Mouse (Mus musculus): Measurements from ENCODE around the gene Hydin. TPM values are rescaled to one million over a fixed set of nuclear protein-coding genes. Genes with fewer than 3 reads are reported as not detected.

Gene Hydin
- polyA plus RNA-seq, 1 experiment from 2014 or later = 0.55 TPM

DNA sequence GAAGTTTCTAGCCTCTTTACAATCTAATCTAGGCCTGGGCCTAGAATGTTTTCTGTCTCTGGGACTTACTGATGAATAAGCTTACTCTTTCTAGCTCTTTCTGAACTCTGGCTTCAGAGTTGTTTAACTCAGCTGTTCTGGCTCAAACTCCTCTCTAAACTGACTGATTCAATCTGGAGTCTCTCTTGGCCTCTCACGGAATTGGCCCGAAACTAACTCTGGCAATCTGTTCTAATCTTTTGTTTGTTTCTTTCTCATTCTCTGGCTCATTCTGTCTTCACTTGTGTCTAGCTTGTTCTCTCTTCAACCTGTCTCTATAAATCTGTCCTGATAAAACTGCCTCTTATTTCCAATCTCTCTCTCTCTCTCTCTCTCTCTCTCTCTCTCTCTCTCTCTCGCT is 137.7 kb downstream of the Hydin start:
- Histone ChIP-seq H3K27me3 (no peaks in the 10 kb centered on the region), H3K4me2 (replicated peaks) (no peak overlapping the region), H3K4me3 (no peak overlapping the region), H3K36me3 (no peaks in the 10 kb centered on the region), H3K9ac (replicated peaks) (no peak overlapping the region), H3K4me1 (no peaks in the 10 kb centered on the region), H3K27ac (replicated peaks) (no peak overlapping the region), H3K9me3 (no peaks in the 10 kb centered on the region)
- WGBS = 83% methylated on average over 3 of the region's 3 CpGs
- no peak for ATAC-seq (replicated peaks)

DNA sequence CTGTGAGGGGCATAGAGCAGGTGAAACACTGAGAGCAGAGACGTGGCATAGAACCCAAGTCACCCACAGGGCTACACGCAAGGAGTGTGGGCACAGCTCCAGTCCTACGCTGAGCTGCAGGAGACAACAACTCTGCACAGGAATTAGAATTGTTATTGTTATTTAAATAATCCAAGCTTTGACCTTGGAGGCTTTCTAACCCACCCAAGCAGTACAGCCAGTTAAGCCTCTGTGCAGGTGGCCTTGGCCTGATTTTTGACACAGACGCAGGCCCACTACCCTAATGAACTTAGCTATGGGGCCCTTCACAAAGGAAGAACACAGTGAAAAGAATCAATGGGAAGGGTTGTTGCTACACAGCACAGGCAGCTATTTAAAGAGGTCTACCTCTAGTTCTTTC is 148.3 kb downstream of the Hydin start:
- WGBS = 31% methylated on average over 4 of the region's 4 CpGs
- H3K4me3 ChIP-seq = no peak overlapping the region
- no peak for ATAC-seq (replicated peaks)
- no peaks in the 10 kb centered on the region for H3K36me3 ChIP-seq
- H3K27me3 ChIP-seq = no peaks in the 10 kb centered on the region
- no peak overlapping the region for H3K4me2 ChIP-seq (replicated peaks)
- H3K9ac ChIP-seq (replicated peaks) = no peak overlapping the region
- no peaks in the 10 kb centered on the region for H3K9me3 ChIP-seq
- no peak overlapping the region for H3K27ac ChIP-seq (replicated peaks)
- H3K4me1 ChIP-seq = no peaks in the 10 kb centered on the region

DNA sequence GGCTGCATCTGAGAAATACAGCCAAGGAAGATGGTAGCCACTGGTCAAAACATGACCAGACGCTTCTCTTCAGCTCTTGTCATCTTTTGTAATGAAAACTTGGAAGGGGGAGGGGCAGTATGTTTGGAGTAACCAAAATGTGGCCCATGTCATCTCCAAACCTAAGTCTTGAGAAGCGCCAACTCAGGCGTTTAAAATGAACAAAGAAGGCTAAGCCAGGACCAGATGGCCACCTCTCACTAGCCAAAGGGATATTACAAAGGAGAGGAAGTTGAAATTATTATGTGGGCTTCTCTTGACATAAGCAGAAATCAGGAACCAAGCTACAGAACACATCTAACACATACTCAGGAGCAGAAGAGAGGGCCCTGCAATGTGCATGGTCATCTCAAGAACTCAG is 150.2 kb downstream of the Hydin start:
- no peaks in the 10 kb centered on the region for H3K9me3 ChIP-seq
- no peaks in the 10 kb centered on the region for H3K4me1 ChIP-seq
- no peak overlapping the region for H3K9ac ChIP-seq (replicated peaks)
- no peak overlapping the region for H3K27ac ChIP-seq (replicated peaks)
- no peaks in the 10 kb centered on the region for H3K36me3 ChIP-seq
- H3K4me3 ChIP-seq = no peak overlapping the region
- WGBS = 91% methylated on average over 3 of the region's 3 CpGs
- no peaks in the 10 kb centered on the region for H3K27me3 ChIP-seq
- H3K4me2 ChIP-seq (replicated peaks) = no peak overlapping the region
- no peak for ATAC-seq (replicated peaks)

DNA sequence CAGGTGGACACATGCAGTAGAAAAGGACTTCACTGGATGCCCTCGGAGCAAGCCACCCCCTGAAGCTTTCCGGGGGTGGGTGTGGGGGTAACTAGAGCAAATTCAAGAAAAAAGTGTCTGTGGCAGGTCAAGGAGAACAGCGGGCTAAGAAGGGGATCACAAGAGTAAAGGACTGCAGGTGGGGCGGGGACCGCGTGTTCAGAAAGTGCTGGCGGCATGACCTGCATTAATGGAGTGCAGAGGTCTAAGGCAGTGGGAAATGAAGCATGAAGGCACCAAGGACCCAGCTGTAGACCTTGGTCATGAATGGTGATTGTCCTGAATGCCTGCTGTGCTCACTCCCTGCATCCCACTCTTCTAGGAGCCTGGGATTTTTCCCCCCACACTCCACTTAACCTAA is 151.0 kb downstream of the Hydin start:
- no peaks in the 10 kb centered on the region for H3K36me3 ChIP-seq
- ATAC-seq (replicated peaks) = no peak
- H3K9me3 ChIP-seq = no peaks in the 10 kb centered on the region
- WGBS = 91% methylated on average over 7 of the region's 7 CpGs
- no peak overlapping the region for H3K4me2 ChIP-seq (replicated peaks)
- no peak overlapping the region for H3K4me3 ChIP-seq
- no peak overlapping the region for H3K9ac ChIP-seq (replicated peaks)
- no peaks in the 10 kb centered on the region for H3K4me1 ChIP-seq
- no peak overlapping the region for H3K27ac ChIP-seq (replicated peaks)
- H3K27me3 ChIP-seq = no peaks in the 10 kb centered on the region

DNA sequence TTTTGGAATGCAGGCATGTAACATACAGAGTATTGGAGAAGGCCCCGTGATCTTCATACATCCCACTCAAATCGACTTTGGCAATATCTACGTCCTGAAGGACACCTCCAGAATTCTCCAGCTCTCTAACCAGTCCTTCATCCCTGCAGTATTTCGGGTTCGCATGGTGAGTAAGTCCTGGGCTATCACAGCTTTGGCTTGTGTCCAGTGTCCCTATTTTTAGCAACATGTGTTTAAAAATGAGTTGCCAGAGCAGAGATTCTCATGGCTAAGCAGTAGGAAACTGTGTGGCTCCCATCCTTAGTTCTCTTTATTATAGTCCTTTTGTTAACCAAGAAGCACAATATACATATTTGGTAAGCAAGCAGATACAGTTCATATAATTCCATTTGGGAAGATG is 152.9 kb downstream of the Hydin start:
- no peak for ATAC-seq (replicated peaks)
- Histone ChIP-seq H3K4me1 (no peaks in the 10 kb centered on the region), H3K36me3 (no peaks in the 10 kb centered on the region), H3K9me3 (no peaks in the 10 kb centered on the region), H3K27ac (replicated peaks) (no peak overlapping the region), H3K4me3 (no peak overlapping the region), H3K9ac (replicated peaks) (no peak overlapping the region), H3K27me3 (no peaks in the 10 kb centered on the region), H3K4me2 (replicated peaks) (no peak overlapping the region)
- 87% methylated on average over 5 of the region's 5 CpGs for WGBS

DNA sequence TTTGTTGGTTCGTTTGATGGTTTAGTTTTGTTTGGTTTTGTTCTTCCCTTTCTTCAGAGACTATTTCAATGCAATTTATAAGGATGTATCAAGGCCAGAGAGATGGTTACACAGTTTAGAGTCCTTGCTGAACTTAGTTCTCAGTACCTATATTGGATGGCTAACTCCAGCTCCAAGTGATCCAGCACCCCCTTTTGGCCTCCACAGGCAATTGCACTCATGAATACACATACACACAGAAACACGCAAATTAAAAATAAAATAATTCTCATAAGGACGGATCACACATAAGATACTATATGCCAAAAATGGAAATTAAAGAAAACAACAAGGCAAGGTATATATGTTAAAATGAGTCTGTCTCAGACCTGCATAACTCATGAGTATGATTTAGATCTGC is 153.4 kb downstream of the Hydin start:
- Histone ChIP-seq H3K9me3 (no peaks in the 10 kb centered on the region), H3K4me1 (no peaks in the 10 kb centered on the region), H3K27ac (replicated peaks) (no peak overlapping the region), H3K9ac (replicated peaks) (no peak overlapping the region), H3K4me3 (no peak overlapping the region), H3K27me3 (no peaks in the 10 kb centered on the region), H3K36me3 (no peaks in the 10 kb centered on the region), H3K4me2 (replicated peaks) (no peak overlapping the region)
- ATAC-seq (replicated peaks) = no peak
- WGBS = 87% methylated on average over 3 of the region's 3 CpGs

DNA sequence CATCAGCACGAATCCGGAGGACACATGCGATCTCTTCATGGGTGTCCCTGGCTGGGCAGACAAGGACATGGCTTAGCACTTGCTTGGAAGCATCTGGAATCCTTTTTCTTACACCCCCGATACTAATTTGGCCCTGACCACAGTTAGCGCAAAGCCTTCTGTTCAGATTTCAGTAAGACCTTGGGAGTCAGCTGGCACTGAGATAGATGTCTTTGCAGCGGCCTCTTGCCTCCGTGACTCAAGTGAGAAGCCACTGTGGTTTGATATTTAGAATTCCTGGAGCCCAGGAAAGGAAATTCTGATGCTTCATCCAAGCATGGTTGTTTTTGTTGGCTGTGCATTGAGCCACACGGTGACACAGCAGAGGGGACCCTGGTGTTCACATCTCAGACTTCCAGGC is 157.4 kb downstream of the Hydin start:
- Histone ChIP-seq H3K4me2 (replicated peaks) (no peak overlapping the region), H3K27me3 (no peaks in the 10 kb centered on the region), H3K4me1 (no peaks in the 10 kb centered on the region), H3K9me3 (no peaks in the 10 kb centered on the region), H3K27ac (replicated peaks) (no peak overlapping the region), H3K36me3 (no peaks in the 10 kb centered on the region), H3K9ac (replicated peaks) (no peak overlapping the region), H3K4me3 (no peak overlapping the region)
- 90% methylated on average over 8 of the region's 8 CpGs for WGBS
- ATAC-seq (replicated peaks) = no peak

DNA sequence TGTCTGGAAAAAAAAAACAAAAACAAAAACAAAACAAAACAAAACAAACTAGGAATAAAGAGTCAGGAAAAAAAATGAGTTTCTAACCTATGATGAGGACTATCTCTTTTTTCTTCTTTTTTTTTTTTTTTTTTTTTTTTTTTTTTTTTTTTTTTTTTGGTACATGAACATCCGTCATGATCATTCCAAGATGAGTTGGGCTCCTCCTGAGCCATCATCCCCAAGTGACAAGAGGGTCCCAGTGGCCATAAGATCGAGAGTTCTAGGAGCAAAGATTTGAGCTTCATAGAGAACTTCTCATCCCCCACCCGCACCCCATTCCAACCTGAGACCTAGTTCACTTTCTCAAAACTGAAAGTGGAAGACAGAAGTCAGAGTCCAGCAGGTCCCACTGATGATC is 164.6 kb downstream of the Hydin start:
- no peak overlapping the region for H3K4me3 ChIP-seq
- no peaks in the 10 kb centered on the region for H3K36me3 ChIP-seq
- WGBS = 90% methylated on average over 3 of the region's 3 CpGs
- no peak overlapping the region for H3K27ac ChIP-seq (replicated peaks)
- no peaks in the 10 kb centered on the region for H3K27me3 ChIP-seq
- no peaks in the 10 kb centered on the region for H3K4me1 ChIP-seq
- no peak overlapping the region for H3K4me2 ChIP-seq (replicated peaks)
- ATAC-seq (replicated peaks) = no peak
- H3K9ac ChIP-seq (replicated peaks) = no peak overlapping the region
- no peaks in the 10 kb centered on the region for H3K9me3 ChIP-seq

DNA sequence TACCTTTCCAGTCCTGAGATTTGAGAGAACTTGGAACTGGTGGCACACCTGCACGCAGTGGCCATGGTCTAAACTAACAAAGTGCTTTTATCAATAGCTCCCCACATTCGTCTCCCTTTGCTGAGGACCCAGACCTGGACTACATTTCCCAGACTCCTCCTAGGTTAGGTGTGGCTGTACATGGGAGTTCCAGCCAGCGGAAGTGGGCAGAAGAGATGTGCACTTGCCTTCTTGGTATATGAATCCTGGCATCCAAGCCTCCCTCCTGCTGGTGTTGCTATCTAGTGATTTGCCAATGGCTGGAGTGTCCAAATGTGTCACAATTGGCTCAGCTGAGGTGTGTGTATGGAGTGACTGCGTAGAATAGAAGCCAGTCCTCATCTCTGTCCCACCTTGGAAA is 173.8 kb downstream of the Hydin start:
- Histone ChIP-seq H3K4me2 (replicated peaks) (no peak overlapping the region), H3K4me1 (no peaks in the 10 kb centered on the region), H3K27ac (replicated peaks) (no peak overlapping the region), H3K36me3 (no peaks in the 10 kb centered on the region), H3K9me3 (no peaks in the 10 kb centered on the region), H3K27me3 (no peaks in the 10 kb centered on the region), H3K9ac (replicated peaks) (no peak overlapping the region), H3K4me3 (no peak overlapping the region)
- WGBS = 71% methylated on average over 4 of the region's 4 CpGs
- no peak for ATAC-seq (replicated peaks)

DNA sequence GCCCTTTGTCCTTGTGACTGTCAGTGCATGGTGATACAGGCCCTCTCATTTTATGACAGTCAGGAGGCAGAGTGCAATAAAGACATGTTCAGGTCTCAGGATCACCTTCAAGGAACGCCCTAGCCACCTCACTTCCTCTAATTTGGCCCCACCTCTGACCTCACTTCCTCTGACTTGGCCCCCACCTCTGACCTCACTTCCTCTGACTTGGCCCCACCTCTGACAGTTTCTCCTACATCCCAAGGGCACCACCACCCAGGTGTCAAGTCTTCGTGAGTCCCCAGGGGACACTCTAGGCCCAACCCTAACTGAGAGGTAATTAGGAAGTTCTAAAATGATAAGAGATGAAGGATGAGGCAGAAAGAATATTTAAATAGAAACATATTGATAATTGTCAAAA is 177.5 kb downstream of the Hydin start:
- Histone ChIP-seq H3K9ac (replicated peaks) (no peak overlapping the region), H3K27me3 (no peaks in the 10 kb centered on the region), H3K36me3 (no peaks in the 10 kb centered on the region), H3K9me3 (no peaks in the 10 kb centered on the region), H3K4me2 (replicated peaks) (no peak overlapping the region), H3K4me1 (no peaks in the 10 kb centered on the region), H3K4me3 (no peak overlapping the region), H3K27ac (replicated peaks) (no peak overlapping the region)
- ATAC-seq (replicated peaks) = no peak
- 82% methylated on average over 2 of the region's 2 CpGs for WGBS

DNA sequence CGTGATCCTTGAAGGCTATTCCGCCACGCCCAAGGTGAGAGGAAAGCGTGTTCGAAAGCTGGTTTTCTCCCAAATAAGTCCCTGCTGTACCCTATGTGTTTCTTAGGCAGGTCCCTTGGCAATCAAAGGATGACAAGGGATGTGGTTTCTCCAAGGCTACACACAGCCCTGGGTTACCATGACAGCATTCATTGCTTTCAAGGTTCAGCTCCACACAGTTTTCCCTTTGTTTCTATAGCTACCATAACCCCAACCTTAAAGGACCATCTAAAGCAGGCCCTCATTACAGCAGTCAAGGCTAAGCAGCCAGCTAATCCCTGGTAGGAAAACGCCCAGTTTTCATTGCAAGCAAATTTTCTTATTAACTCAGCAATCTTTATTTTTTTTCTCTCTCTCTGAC is 183.7 kb downstream of the Hydin start:
- Histone ChIP-seq H3K27ac (replicated peaks) (no peak overlapping the region), H3K36me3 (no peaks in the 10 kb centered on the region), H3K9me3 (no peaks in the 10 kb centered on the region), H3K9ac (replicated peaks) (no peak overlapping the region), H3K27me3 (no peaks in the 10 kb centered on the region), H3K4me1 (no peaks in the 10 kb centered on the region), H3K4me3 (no peak overlapping the region), H3K4me2 (replicated peaks) (no peak overlapping the region)
- WGBS = 78% methylated on average over 6 of the region's 6 CpGs
- ATAC-seq (replicated peaks) = no peak

DNA sequence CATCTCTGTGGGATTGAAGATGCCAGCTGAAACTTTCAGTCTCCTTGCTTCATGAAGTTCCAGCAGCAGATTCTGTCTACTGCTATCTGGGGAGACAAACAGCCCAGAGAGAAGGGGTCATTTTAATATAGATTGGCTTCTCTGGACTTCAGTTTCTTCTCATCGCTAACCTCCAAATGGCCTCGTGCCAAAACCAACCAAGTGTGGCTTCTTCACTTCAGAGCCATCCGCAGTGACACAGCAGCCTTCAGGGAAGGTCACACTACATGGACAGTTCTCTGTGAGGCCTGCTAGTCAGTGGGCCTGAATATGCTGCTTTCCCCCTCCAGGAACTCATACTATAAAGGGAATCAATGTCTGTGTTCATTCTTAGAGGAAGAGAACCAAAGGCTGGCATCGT is 187.7 kb downstream of the Hydin start:
- Histone ChIP-seq H3K4me2 (replicated peaks) (no peak overlapping the region), H3K27me3 (no peaks in the 10 kb centered on the region), H3K9me3 (no peaks in the 10 kb centered on the region), H3K27ac (replicated peaks) (no peak overlapping the region), H3K9ac (replicated peaks) (no peak overlapping the region), H3K4me1 (no peaks in the 10 kb centered on the region), H3K4me3 (no peak overlapping the region), H3K36me3 (no peaks in the 10 kb centered on the region)
- ATAC-seq (replicated peaks) = no peak
- 88% methylated on average over 4 of the region's 4 CpGs for WGBS

DNA sequence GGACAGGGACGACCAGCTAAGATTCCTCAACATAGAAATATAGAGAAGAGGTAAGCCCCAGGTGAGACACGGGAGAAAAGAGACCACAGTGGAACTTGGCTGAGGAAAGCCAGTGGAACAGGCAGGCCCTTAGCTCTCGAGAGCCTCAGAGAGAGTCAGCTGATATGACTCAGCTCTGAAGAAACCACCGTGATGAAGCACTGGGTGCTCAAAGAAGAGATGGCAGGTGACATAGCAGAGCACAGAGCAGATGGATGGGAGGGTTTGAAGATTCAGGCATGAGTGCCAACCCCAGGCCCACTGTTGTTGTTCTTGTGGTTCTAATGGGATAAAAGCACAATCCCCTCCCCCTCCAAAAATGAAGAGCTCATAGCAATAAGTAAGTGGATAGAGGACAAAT is 190.6 kb downstream of the Hydin start:
- H3K27ac ChIP-seq (replicated peaks) = no peak overlapping the region
- H3K9me3 ChIP-seq = no peaks in the 10 kb centered on the region
- no peak overlapping the region for H3K4me3 ChIP-seq
- no peak overlapping the region for H3K9ac ChIP-seq (replicated peaks)
- 84% methylated on average over 4 of the region's 4 CpGs for WGBS
- H3K4me1 ChIP-seq = no peaks in the 10 kb centered on the region
- no peak for ATAC-seq (replicated peaks)
- no peaks in the 10 kb centered on the region for H3K36me3 ChIP-seq
- no peak overlapping the region for H3K4me2 ChIP-seq (replicated peaks)
- H3K27me3 ChIP-seq = no peaks in the 10 kb centered on the region
